ENCODE assay signal across 26 mouse cellular contexts in the genomic region with DNA sequence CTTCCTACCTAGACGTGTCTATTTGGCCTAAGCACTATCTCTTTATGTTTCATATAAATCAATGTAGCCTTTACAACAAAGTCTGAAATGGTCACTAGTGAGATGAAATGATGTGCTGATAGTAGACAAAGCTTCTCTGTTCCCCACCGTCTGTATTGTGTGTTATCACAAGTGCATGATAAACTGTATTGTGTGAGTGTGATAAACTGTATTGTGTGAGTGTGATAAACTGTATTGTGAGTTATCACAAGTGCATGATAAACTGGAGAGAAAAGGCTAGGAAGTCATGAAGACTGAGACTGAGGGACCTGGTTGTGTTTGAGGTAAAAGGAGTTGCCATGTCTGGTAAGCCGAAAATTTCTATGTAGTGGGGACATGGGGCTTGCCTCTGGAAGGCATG. TPM values are rescaled to one million over a fixed set of nuclear protein-coding genes. Genes with fewer than 3 reads are reported as not detected.
"Had no signal": no experiment of that assay in that cellular context is flagged by ENCODE, and none has a peak within 500 bp of the region (broad histone marks: within the 10 kb centered on the region; RNA-seq: fewer than 3 reads in every experiment).

No protein-coding gene starts in this region.

- H3K4me2 ChIP-seq: heart, embryonic 11.5 days; heart, embryonic 13.5 days; heart, embryonic 15.5 days; hindbrain, embryonic 12.5 days; hindbrain, embryonic 14.5 days; intestine, embryonic 15.5 days had no signal

- H3K27me3 ChIP-seq: heart, embryonic 13.5 days; heart, embryonic 15.5 days; hindbrain, embryonic 12.5 days; intestine, embryonic 15.5 days had no signal

- DNase-seq: gastrocnemius, adult 2 months; gastrocnemius, postnatal 10 days; gastrocnemius, postnatal 36 days; heart, adult 11 months; heart, adult 2 months; heart, postnatal 4 days; kidney, adult 18-20 months; kidney, adult 8-10 months; kidney, postnatal 10 days; kidney, postnatal 25 days; kidney, postnatal 4 days; lung, adult 18-20 months had no signal

- H3K9me3 ChIP-seq: heart, embryonic 13.5 days; heart, embryonic 15.5 days; hindbrain, embryonic 10.5 days; hindbrain, embryonic 12.5 days; intestine, embryonic 15.5 days had no signal

- ATAC-seq: hindbrain, embryonic 16.5 days; inflammation-experienced regulatory T-cells, adult 6 months; intestine, embryonic 15.5 days; intestine, postnatal 0 days had no signal

- H3K4me3 ChIP-seq: gastrocnemius, adult 2 months; heart, adult 2 months; heart, embryonic 13.5 days; heart, embryonic 15.5 days; hindbrain, embryonic 10.5 days; hindbrain, embryonic 12.5 days; intestine, embryonic 15.5 days; layer of hippocampus, adult 2 months; left cerebral cortex, adult 2 months had no signal

- H3K9ac ChIP-seq: heart, embryonic 13.5 days; heart, embryonic 15.5 days; hindbrain, embryonic 12.5 days; hindbrain, embryonic 14.5 days; intestine, embryonic 15.5 days had no signal

- H3K27ac ChIP-seq: gastrocnemius, adult 2 months; heart, adult 2 months; heart, embryonic 13.5 days; heart, embryonic 15.5 days; hindbrain, embryonic 10.5 days; hindbrain, embryonic 12.5 days; hindbrain, embryonic 14.5 days; intestine, embryonic 15.5 days; layer of hippocampus, adult 2 months; left cerebral cortex, adult 2 months had no signal

RNA-seq across cellular contexts. Expression of gene Odf3b, which starts 20.3 kb away (rescaled TPM):
- polyA plus RNA-seq: kidney, embryonic 14.5 days; limb, embryonic 11.5 days had no signal
